Mouse (Mus musculus) intestine, postnatal 0 days (tissue): ENCODE data around the gene Tet1. TPM values are rescaled to one million over a fixed set of nuclear protein-coding genes. Genes with fewer than 3 reads are reported as not detected.

Experiments
- ATAC-seq: fragments of 200-750 bp; cut with Nextera tagmentation; 2 replicates; pipeline ENCODE4 v1.8.0; 2017; ENCODE audit warnings: mild to moderate bottlenecking, moderate TSS enrichment, moderate library complexity
- H3K27ac ChIP-seq: fragments of 300-500 bp; sonication (generic); 2 replicates; pipeline ENCODE4 v1.5.1; 2014; ENCODE audit warnings: mild to moderate bottlenecking, low read depth, low read length, moderate library complexity
- H3K27me3 ChIP-seq: fragments of 300-500 bp; sonication (generic); replicated peaks from 2 replicates; pipeline ENCODE4 v1.6.1; 2014; ENCODE audit warnings: low read length, mixed read lengths; ENCODE audit not compliant: control insufficient read depth, insufficient read depth
- H3K36me3 ChIP-seq: fragments of 300-500 bp; sonication (generic); 2 replicates; pipeline ENCODE4 v1.6.1; 2014; ENCODE audit warnings: mild to moderate bottlenecking, moderate library complexity; ENCODE audit not compliant: control insufficient read depth, insufficient read depth
- H3K4me1 ChIP-seq: fragments of 300-500 bp; sonication (generic); replicated peaks from 2 replicates; pipeline ENCODE4 v1.6.1; 2014; ENCODE audit warnings: antibody characterized with exemption, low read length, mixed read lengths; ENCODE audit not compliant: control insufficient read depth, insufficient read depth
- H3K4me2 ChIP-seq: fragments of 300-500 bp; sonication (generic); replicated peaks from 2 replicates; pipeline ENCODE4 v1.6.1; 2014; ENCODE audit warnings: low read depth, mild to moderate bottlenecking, moderate library complexity
- H3K4me3 ChIP-seq: fragments of 300-500 bp; sonication (generic); 2 replicates; pipeline ENCODE4 v1.5.1; 2014; ENCODE audit warnings: low read depth, low read length
- H3K9ac ChIP-seq: fragments of 300-500 bp; sonication (generic); 2 replicates; pipeline ENCODE4 v1.6.1; 2014; ENCODE audit warnings: mild to moderate bottlenecking, low read depth, low read length
- H3K9me3 ChIP-seq: fragments of 300-500 bp; sonication (generic); 2 replicates; pipeline ENCODE4 v1.6.1; 2016; ENCODE audit warnings: mixed run types; ENCODE audit not compliant: control insufficient read depth
- CTCF ChIP-seq: sonication (generic); IDR thresholded peaks from 2 replicates; pipeline ENCODE4 v1.5.1; 2016; ENCODE audit warnings: low read depth, mild to moderate bottlenecking, control low read depth, antibody characterized with exemption, moderate library complexity
- WGBS: fragments of 180-500 bp; shearing (Covaris S2); extraction: QIAGEN DNeasy Blood & Tissue Kit; methylation state at CpG from one replicate; pipeline ENCODE4 v1.1.7; 2014; 5-methylcytosine and 5-hydroxymethylcytosine counted together
- polyA plus RNA-seq: library from polyadenylated mRNA; unstranded; fragments of >200 nt; fragmentation: Nextera tagmentation; extraction: Ambion mirVana; gene quantifications from 2 replicates; pipeline ENCODE4 v1.2.1, GENCODE M21; 2015

The Tet1 gene
- polyA plus RNA-seq, 1 experiment from 2014 or later: 3.0 TPM

- H3K4me1 ChIP-seq: no peaks in the 10 kb centered on the region
- H3K9ac ChIP-seq: no peak overlapping the region
- WGBS: 88% methylated on average over 5 of the region's 5 CpGs
These were observed 49.8 kb downstream of the Tet1 start for GRCm38 (mm10) chr10:62858967-62859366.

GRCm38 (mm10) chr10:62856690-62857290 lies 52.0 kb downstream of the Tet1 start:
- no peaks in the 10 kb centered on the region for H3K9me3 ChIP-seq
- 79% methylated on average over 10 of the region's 10 CpGs for WGBS
- no peak for ATAC-seq

More at GRCm38 (mm10) chr10:62858967-62859366, 49.8 kb downstream of the Tet1 start:
- ATAC-seq: no peak
- Histone ChIP-seq H3K27ac (no peak overlapping the region), H3K4me2 (no peak overlapping the region), H3K27me3 (no peaks in the 10 kb centered on the region), H3K36me3 (no peaks in the 10 kb centered on the region), H3K4me3 (no peak overlapping the region), H3K9me3 (no peaks in the 10 kb centered on the region)
- TF ChIP-seq CTCF: no peak

GRCm38 (mm10) chr10:62854992-62855391 lies 53.8 kb downstream of the Tet1 start:
- H3K27me3 ChIP-seq: no peaks in the 10 kb centered on the region
- H3K36me3 ChIP-seq: no peaks in the 10 kb centered on the region
- H3K4me2 ChIP-seq: 0 out of 2 replicates have a peak overlapping the region, but pooled peaks have one; percentile 13
- H3K9ac ChIP-seq: no peak overlapping the region
- peak; percentile 76 for ATAC-seq
- no peaks in the 10 kb centered on the region for H3K4me1 ChIP-seq
- 28% methylated on average over 2 of the region's 2 CpGs for WGBS
- H3K27ac ChIP-seq: peak overlapping the region; percentile 8; the same call in 1 of the 2 replicates
- H3K9me3 ChIP-seq: no peaks in the 10 kb centered on the region
- TF ChIP-seq CTCF: no peak
- H3K4me3 ChIP-seq: no peak overlapping the region

More at GRCm38 (mm10) chr10:62856690-62857290, 52.0 kb downstream of the Tet1 start:
- Histone ChIP-seq H3K4me3 (no peak overlapping the region), H3K36me3 (no peaks in the 10 kb centered on the region), H3K4me1 (no peaks in the 10 kb centered on the region), H3K9ac (no peak overlapping the region), H3K27me3 (no peaks in the 10 kb centered on the region), H3K27ac (no peak overlapping the region), H3K4me2 (no peak overlapping the region)
- TF ChIP-seq CTCF: no peak

GRCm38 (mm10) chr10:62854581-62854980 lies 54.2 kb downstream of the Tet1 start:
- H3K9ac ChIP-seq: no peak overlapping the region
- no peaks in the 10 kb centered on the region for H3K27me3 ChIP-seq
- 0 out of 2 replicates have a peak overlapping the region, but pooled peaks have one; percentile 13 for H3K4me2 ChIP-seq
- no peaks in the 10 kb centered on the region for H3K9me3 ChIP-seq
- ATAC-seq: peak; percentile 79
- no peaks in the 10 kb centered on the region for H3K4me1 ChIP-seq
- TF ChIP-seq CTCF: no peak
- 55% methylated on average over 4 of the region's 4 CpGs for WGBS
- H3K27ac ChIP-seq: peak overlapping the region; percentile 8; the same call in 1 of the 2 replicates
- no peak overlapping the region for H3K4me3 ChIP-seq
- H3K36me3 ChIP-seq: no peaks in the 10 kb centered on the region

GRCm38 (mm10) chr10:62851578-62851977 lies 57.2 kb downstream of the Tet1 start:
- Histone ChIP-seq H3K4me2 (no peak overlapping the region), H3K9me3 (no peaks in the 10 kb centered on the region), H3K27ac (no peak overlapping the region), H3K9ac (no peak overlapping the region), H3K27me3 (no peaks in the 10 kb centered on the region), H3K36me3 (no peaks in the 10 kb centered on the region), H3K4me1 (no peaks in the 10 kb centered on the region), H3K4me3 (no peak overlapping the region)
- no peak for TF ChIP-seq CTCF
- WGBS: 83% methylated on average over 7 of the region's 7 CpGs
- no peak for ATAC-seq

GRCm38 (mm10) chr10:62851025-62851424 lies 57.8 kb downstream of the Tet1 start:
- TF ChIP-seq CTCF: no peak
- no peak overlapping the region for H3K4me3 ChIP-seq
- no peaks in the 10 kb centered on the region for H3K9me3 ChIP-seq
- no peak for ATAC-seq
- no peaks in the 10 kb centered on the region for H3K4me1 ChIP-seq
- no peaks in the 10 kb centered on the region for H3K27me3 ChIP-seq
- 80% methylated on average over 4 of the region's 4 CpGs for WGBS
- H3K36me3 ChIP-seq: no peaks in the 10 kb centered on the region
- no peak overlapping the region for H3K27ac ChIP-seq
- H3K9ac ChIP-seq: no peak overlapping the region
- H3K4me2 ChIP-seq: no peak overlapping the region
